Mouse (Mus musculus): ENCODE results near the gene Atmin.

DNA sequence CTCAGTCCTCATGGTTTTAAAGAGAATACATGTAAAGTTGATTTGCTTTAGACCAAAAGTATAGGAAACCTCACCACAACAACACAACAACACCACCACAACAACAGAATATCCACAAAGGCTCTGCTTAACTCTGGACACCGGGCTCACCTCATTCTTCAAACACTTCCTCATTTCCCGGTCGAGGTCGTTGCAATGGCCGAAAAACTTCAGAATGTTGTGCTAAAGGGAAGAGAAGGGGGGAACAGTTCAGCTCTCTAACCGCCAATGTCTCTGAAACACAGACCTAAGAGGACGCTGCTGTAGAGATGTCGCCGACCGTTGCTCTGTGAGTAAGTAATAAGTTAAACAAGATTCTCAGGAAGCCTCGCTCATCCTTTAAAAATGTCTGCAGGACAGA, 49.3 kb upstream of the Atmin start:
- TF ChIP-seq CTCF (IDR thresholded peaks at IDR 0.05; ENCODE audit: insufficient read depth, low read length) (no peak), POLR2A (IDR thresholded peaks at IDR 0.05; ENCODE audit: borderline replicate concordance, extremely low read depth, low read depth, low read length) (no peak)
